In genomic region chr17:12577096-12577495, GRCm38 (mm10) we compare ENCODE assay signal across 16 mouse cellular contexts.
DNase-seq lines count a peak whose midpoint lies in the region.
"Had no signal": no experiment of that assay in that cellular context is flagged by ENCODE, and none has a peak within 500 bp of the region (broad histone marks: within the 10 kb centered on the region; RNA-seq: fewer than 3 reads in every experiment).

No protein-coding gene starts in this region.

- peak; percentile 79 for DNase-seq in heart, adult 11 months
- DNase-seq in heart, adult 9 months (ENCODE audit: low spot score in 2 of 2), result no peak
- peak; percentile 0 for DNase-seq in kidney, adult 18-20 months
- DNase-seq in kidney, postnatal 4 days, result no peak
- DNase-seq in urinary bladder, postnatal 14 days (ENCODE audit: low spot score), result peak; percentile 0
- DNase-seq in urinary bladder, postnatal 10 days (ENCODE audit: low spot score), result no peak
- DNase-seq: adrenal gland, adult 2 months; adrenal gland, adult 8-10 months; adrenal gland, postnatal 10 days; adrenal gland, postnatal 14 days; adrenal gland, postnatal 25 days; adrenal gland, postnatal 36 days; B cell, adult 2 months; cerebellum, adult 11 months; cerebellum, adult 11-12 months; cerebellum, adult 18-20 months had no signal

Comparison
In these comparisons a context has a peak if more than half of its experiments do, and no peak if none do; other contexts are left out.
1. DNase-seq: peak in heart, adult 11 months (single experiment), kidney, adult 18-20 months (single experiment) and urinary bladder, postnatal 14 days (single experiment); none in heart, adult 9 months (0 of 2), kidney, postnatal 4 days (0 of 2) and urinary bladder, postnatal 10 days (single experiment).